Mouse (Mus musculus): ENCODE results near the gene Jaml. TPM values are rescaled to one million over a fixed set of nuclear protein-coding genes. Genes with fewer than 3 reads are reported as not detected.

Gene Jaml
- polyA plus RNA-seq, 1 experiment from 2014 or later = 0.50 TPM

GRCm38 (mm10) chr9:45136442-45137169 lies 57.6 kb downstream of the Jaml start:
- WGBS = 12% methylated on average over 7 of the region's 7 CpGs
- Histone ChIP-seq H3K27ac (replicated peaks; ENCODE audit: low read depth, low read length) (no peak overlapping the region), H3K9ac (ENCODE audit: low read depth, low read length) (no peak overlapping the region), H3K4me2 (ENCODE audit: low read depth, low read length) (no peak overlapping the region), H3K9me3 (ENCODE audit: control insufficient read depth, low read length) (no peaks in the 10 kb centered on the region), H3K36me3 (ENCODE audit: control insufficient read depth, insufficient read depth, low read length) (no peaks in the 10 kb centered on the region), H3K27me3 (replicated peaks; ENCODE audit: control insufficient read depth, insufficient read depth, low read length) (peaks cover 64% of the 10 kb centered on the region), H3K4me3 (ENCODE audit: low read depth, low read length) (no peak overlapping the region), H3K4me1 (ENCODE audit: control insufficient read depth, insufficient read depth, low read length) (peaks cover 4% of the 10 kb centered on the region; the same call in 1 of the 2 replicates)
- DNase-seq (ENCODE audit: low spot score) = no peak
- ATAC-seq (ENCODE audit: low read depth) = no peak

- H3K4me1 ChIP-seq (ENCODE audit: control insufficient read depth, insufficient read depth, low read length) = peaks cover 4% of the 10 kb centered on the region; the same call in 1 of the 2 replicates
- peak within 1 kb of the TSS; percentile 56 for H3K4me3 ChIP-seq (ENCODE audit: low read depth, low read length)
- H3K27ac ChIP-seq (replicated peaks; ENCODE audit: low read depth, low read length) = no peak within 1 kb of the TSS
- peaks cover 76% of the 10 kb centered on the region for H3K27me3 ChIP-seq (replicated peaks; ENCODE audit: control insufficient read depth, insufficient read depth, low read length)
- under 1% methylated on average over 35 of the region's 76 CpGs for WGBS
- peak within 1 kb of the TSS; percentile 96 for H3K4me2 ChIP-seq (ENCODE audit: low read depth, low read length)
- DNase-seq (ENCODE audit: low spot score) = peak; percentile 60
- no peaks in the 10 kb centered on the region for H3K9me3 ChIP-seq (ENCODE audit: control insufficient read depth, low read length)
- peak; percentile 51; the same call in 1 of the 2 replicates for ATAC-seq (ENCODE audit: low read depth)
- H3K36me3 ChIP-seq (ENCODE audit: control insufficient read depth, insufficient read depth, low read length) = no peaks in the 10 kb centered on the region
- H3K9ac ChIP-seq (ENCODE audit: low read depth, low read length) = peak within 1 kb of the TSS; percentile 55
These were observed 59.4 kb downstream of the Jaml start, which contains the start of gene Scn4b for GRCm38 (mm10) chr9:45138191-45139032. Scn4b (plus strand) TSS chr9:45138395.

- Histone ChIP-seq H3K4me2 (ENCODE audit: low read depth, low read length) (peak overlapping the region; percentile 96), H3K9me3 (ENCODE audit: control insufficient read depth, low read length) (no peaks in the 10 kb centered on the region), H3K4me3 (ENCODE audit: low read depth, low read length) (peak overlapping the region; percentile 56), H3K4me1 (ENCODE audit: control insufficient read depth, insufficient read depth, low read length) (peaks cover 4% of the 10 kb centered on the region; the same call in 1 of the 2 replicates), H3K27me3 (replicated peaks; ENCODE audit: control insufficient read depth, insufficient read depth, low read length) (peaks cover 82% of the 10 kb centered on the region), H3K27ac (replicated peaks; ENCODE audit: low read depth, low read length) (no peak overlapping the region), H3K9ac (ENCODE audit: low read depth, low read length) (peak overlapping the region; percentile 55), H3K36me3 (ENCODE audit: control insufficient read depth, insufficient read depth, low read length) (no peaks in the 10 kb centered on the region)
- ATAC-seq (ENCODE audit: low read depth) (no peak), DNase-seq (ENCODE audit: low spot score) (no peak)
- 3% methylated on average over 7 of the region's 7 CpGs for WGBS
These were observed 60.1 kb downstream of the Jaml start for GRCm38 (mm10) chr9:45139082-45139481.

GRCm38 (mm10) chr9:45140945-45141344 lies 62.0 kb downstream of the Jaml start:
- no peak for ATAC-seq (ENCODE audit: low read depth)
- DNase-seq (ENCODE audit: low spot score) = no peak
- Histone ChIP-seq H3K4me1 (ENCODE audit: control insufficient read depth, insufficient read depth, low read length) (peaks cover 4% of the 10 kb centered on the region; the same call in 1 of the 2 replicates), H3K4me2 (ENCODE audit: low read depth, low read length) (no peak overlapping the region), H3K9ac (ENCODE audit: low read depth, low read length) (no peak overlapping the region), H3K27ac (replicated peaks; ENCODE audit: low read depth, low read length) (no peak overlapping the region), H3K36me3 (ENCODE audit: control insufficient read depth, insufficient read depth, low read length) (no peaks in the 10 kb centered on the region), H3K9me3 (ENCODE audit: control insufficient read depth, low read length) (no peaks in the 10 kb centered on the region), H3K4me3 (ENCODE audit: low read depth, low read length) (no peak overlapping the region), H3K27me3 (replicated peaks; ENCODE audit: control insufficient read depth, insufficient read depth, low read length) (peaks cover 89% of the 10 kb centered on the region)
- whole genome bisulfite sequencing = 51% methylated on average over 7 of the region's 7 CpGs

- H3K27me3 ChIP-seq (replicated peaks; ENCODE audit: control insufficient read depth, insufficient read depth, low read length) = peaks cover 90% of the 10 kb centered on the region
- 58% methylated on average over 3 of the region's 3 CpGs for WGBS
- H3K9ac ChIP-seq (ENCODE audit: low read depth, low read length) = no peak overlapping the region
- H3K4me2 ChIP-seq (ENCODE audit: low read depth, low read length) = no peak overlapping the region
- no peak overlapping the region for H3K27ac ChIP-seq (replicated peaks; ENCODE audit: low read depth, low read length)
- no peak overlapping the region for H3K4me3 ChIP-seq (ENCODE audit: low read depth, low read length)
- H3K36me3 ChIP-seq (ENCODE audit: control insufficient read depth, insufficient read depth, low read length) = no peaks in the 10 kb centered on the region
- H3K9me3 ChIP-seq (ENCODE audit: control insufficient read depth, low read length) = no peaks in the 10 kb centered on the region
- peaks cover 4% of the 10 kb centered on the region; the same call in 1 of the 2 replicates for H3K4me1 ChIP-seq (ENCODE audit: control insufficient read depth, insufficient read depth, low read length)
- DNase-seq (ENCODE audit: low spot score) = no peak
- ATAC-seq (ENCODE audit: low read depth) = no peak
These were observed 63.7 kb downstream of the Jaml start for GRCm38 (mm10) chr9:45142686-45143085.

GRCm38 (mm10) chr9:45145533-45146266 lies 66.7 kb downstream of the Jaml start:
- no peak overlapping the region for H3K27ac ChIP-seq (replicated peaks; ENCODE audit: low read depth, low read length)
- H3K27me3 ChIP-seq (replicated peaks; ENCODE audit: control insufficient read depth, insufficient read depth, low read length) = peaks cover 68% of the 10 kb centered on the region
- H3K4me1 ChIP-seq (ENCODE audit: control insufficient read depth, insufficient read depth, low read length) = no peaks in the 10 kb centered on the region
- H3K36me3 ChIP-seq (ENCODE audit: control insufficient read depth, insufficient read depth, low read length) = no peaks in the 10 kb centered on the region
- no peak for DNase-seq (ENCODE audit: low spot score)
- H3K4me3 ChIP-seq (ENCODE audit: low read depth, low read length) = peak overlapping the region; percentile 31
- peak overlapping the region; percentile 60 for H3K4me2 ChIP-seq (ENCODE audit: low read depth, low read length)
- WGBS = 4% methylated on average over 24 of the region's 27 CpGs
- peak overlapping the region; percentile 44; the same call in 1 of the 2 replicates for H3K9ac ChIP-seq (ENCODE audit: low read depth, low read length)
- H3K9me3 ChIP-seq (ENCODE audit: control insufficient read depth, low read length) = no peaks in the 10 kb centered on the region
- ATAC-seq (ENCODE audit: low read depth) = 0 out of 2 replicates have a peak, but pooled peaks have one; percentile 17

- Histone ChIP-seq H3K36me3 (ENCODE audit: control insufficient read depth, insufficient read depth, low read length) (no peaks in the 10 kb centered on the region), H3K4me1 (ENCODE audit: control insufficient read depth, insufficient read depth, low read length) (no peaks in the 10 kb centered on the region), H3K4me2 (ENCODE audit: low read depth, low read length) (peak overlapping the region; percentile 60), H3K9ac (ENCODE audit: low read depth, low read length) (no peak overlapping the region), H3K27me3 (replicated peaks; ENCODE audit: control insufficient read depth, insufficient read depth, low read length) (peaks cover 63% of the 10 kb centered on the region), H3K4me3 (ENCODE audit: low read depth, low read length) (peak overlapping the region; percentile 31), H3K9me3 (ENCODE audit: control insufficient read depth, low read length) (no peaks in the 10 kb centered on the region), H3K27ac (replicated peaks; ENCODE audit: low read depth, low read length) (no peak overlapping the region)
- ATAC-seq (ENCODE audit: low read depth) (peak; percentile 47; the same call in 1 of the 2 replicates), DNase-seq (ENCODE audit: low spot score) (peak; percentile 48)
- WGBS = 0% methylated on average over 5 of the region's 5 CpGs
These were observed 67.2 kb downstream of the Jaml start for GRCm38 (mm10) chr9:45146267-45146597.

GRCm38 (mm10) chr9:45150933-45151332 lies 72.0 kb downstream of the Jaml start:
- no peak overlapping the region for H3K4me2 ChIP-seq (ENCODE audit: low read depth, low read length)

More at GRCm38 (mm10) chr9:45150933-45151332, 72.0 kb downstream of the Jaml start:
- no peak for DNase-seq (ENCODE audit: low spot score)
- Histone ChIP-seq H3K9ac (ENCODE audit: low read depth, low read length) (no peak overlapping the region), H3K4me3 (ENCODE audit: low read depth, low read length) (no peak overlapping the region), H3K27ac (replicated peaks; ENCODE audit: low read depth, low read length) (no peak overlapping the region), H3K9me3 (ENCODE audit: control insufficient read depth, low read length) (no peaks in the 10 kb centered on the region), H3K4me1 (ENCODE audit: control insufficient read depth, insufficient read depth, low read length) (no peaks in the 10 kb centered on the region), H3K36me3 (ENCODE audit: control insufficient read depth, insufficient read depth, low read length) (no peaks in the 10 kb centered on the region), H3K27me3 (replicated peaks; ENCODE audit: control insufficient read depth, insufficient read depth, low read length) (peaks cover 24% of the 10 kb centered on the region)
- ATAC-seq (ENCODE audit: low read depth) = no peak
- WGBS = 82% methylated on average over 1 of the region's 1 CpGs

Data from embryonic facial prominence, embryonic 14.5 days (tissue).